In the genomic region with DNA sequence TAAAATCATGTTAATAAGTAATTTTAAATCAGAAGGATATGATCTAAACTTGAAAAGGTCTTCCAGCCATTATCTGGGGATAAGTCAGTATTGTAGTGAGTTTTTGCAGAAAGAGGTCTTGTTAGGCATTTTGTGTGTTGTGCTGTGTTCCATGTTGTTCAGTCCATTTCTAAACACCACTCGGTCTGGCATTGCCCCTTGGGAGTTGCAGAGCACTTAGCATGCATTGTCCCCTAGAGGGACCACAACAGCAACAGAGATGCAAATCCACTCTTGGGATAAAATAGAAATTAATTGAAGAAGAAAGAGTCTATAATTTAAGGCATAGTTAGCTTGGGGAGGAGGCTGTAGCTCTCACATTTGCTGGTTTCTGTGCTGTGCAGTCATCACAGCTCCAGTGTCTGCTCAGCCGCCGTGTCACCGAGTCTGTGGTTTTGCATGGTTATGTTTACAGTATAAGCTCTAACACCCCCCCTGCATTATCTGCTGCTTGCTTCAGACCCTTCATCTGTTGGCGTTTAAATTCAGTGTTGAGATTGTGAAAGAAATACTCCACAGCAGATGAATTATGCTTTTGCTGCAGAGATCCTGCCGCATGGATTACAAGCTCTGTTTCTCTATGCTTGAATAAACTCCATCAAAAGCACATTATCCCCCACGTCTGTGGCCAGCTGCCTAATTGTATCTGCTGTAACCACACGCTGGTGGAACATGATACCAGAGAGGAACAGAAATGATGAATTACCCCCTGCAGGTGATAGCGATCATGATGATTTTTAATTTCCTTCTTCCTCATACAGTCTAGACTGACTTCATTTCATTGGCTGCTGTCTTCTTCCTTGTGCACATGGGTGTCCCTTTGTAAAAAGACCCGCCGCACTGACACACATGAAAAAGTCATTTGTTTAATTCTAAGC, we compare ENCODE assay signal across 8 mouse cellular contexts.
DNase-seq lines count a peak whose midpoint lies in the region; ATAC-seq and TF ChIP-seq lines count a peak whose summit lies in the region.

No protein-coding gene starts in this region.

- H3K9me3 ChIP-seq in lung, postnatal 0 days (ENCODE audit: low read length) = no peaks in the 10 kb centered on the region
- H3K9me3 ChIP-seq in embryonic facial prominence, embryonic 14.5 days (ENCODE audit: control insufficient read depth, low read length) = no peaks in the 10 kb centered on the region

- no peaks in the 10 kb centered on the region for H3K27me3 ChIP-seq in lung, postnatal 0 days (replicated peaks; ENCODE audit: insufficient read depth, low read length)
- no peaks in the 10 kb centered on the region for H3K27me3 ChIP-seq in embryonic facial prominence, embryonic 14.5 days (replicated peaks; ENCODE audit: control insufficient read depth, insufficient read depth, low read length)
- H3K27me3 ChIP-seq in myocyte (ENCODE audit: control insufficient read depth, insufficient read depth, insufficient read length) = no peaks in the 10 kb centered on the region

- 56% methylated on average over 11 of the region's 11 CpGs for WGBS in lung, postnatal 0 days
- WGBS in embryonic facial prominence, embryonic 14.5 days = 27% methylated on average over 11 of the region's 11 CpGs

- H3K4me1 ChIP-seq in lung, postnatal 0 days (ENCODE audit: insufficient read depth, low read depth, low read length) = no peaks in the 10 kb centered on the region
- 0 out of 2 replicates have a peak, but pooled peaks cover 6% of the 10 kb centered on the region for H3K4me1 ChIP-seq in embryonic facial prominence, embryonic 14.5 days (ENCODE audit: control insufficient read depth, insufficient read depth, low read length)

- no peak overlapping the region for H3K27ac ChIP-seq in lung, postnatal 0 days (ENCODE audit: low read length)
- no peak overlapping the region for H3K27ac ChIP-seq in embryonic facial prominence, embryonic 14.5 days (replicated peaks; ENCODE audit: low read depth, low read length)

- no peak overlapping the region for H3K9ac ChIP-seq in lung, postnatal 0 days (replicated peaks; ENCODE audit: low read depth)
- no peak overlapping the region for H3K9ac ChIP-seq in embryonic facial prominence, embryonic 14.5 days (ENCODE audit: low read depth, low read length)

- no peak overlapping the region for H3K4me2 ChIP-seq in lung, postnatal 0 days (replicated peaks; ENCODE audit: low read depth, low read length)
- H3K4me2 ChIP-seq in embryonic facial prominence, embryonic 14.5 days (ENCODE audit: low read depth, low read length) = no peak overlapping the region
- peak overlapping the region; percentile 76 for H3K4me2 ChIP-seq in myocyte (ENCODE audit: low read depth)

- TF ChIP-seq CTCF in lung, postnatal 0 days (IDR thresholded peaks at IDR 0.05) = no peak

- TF ChIP-seq EP300 in lung, postnatal 0 days (IDR thresholded peaks at IDR 0.05) = no peak

- DNase-seq in lung, postnatal 0 days (ENCODE audit: low spot score) = peak; percentile 13
- DNase-seq in lung, postnatal 4 days = no peak
- peak; percentile 87 for DNase-seq in embryonic facial prominence, embryonic 14.5 days (ENCODE audit: low spot score)
- DNase-seq in layer of hippocampus, adult 18-20 months (ENCODE audit: low spot score in 2 of 2) = peak; percentile 32 to 68
- no peak for DNase-seq in adrenal gland, adult 2 months
- no peak for DNase-seq in thymus, postnatal 10 days (ENCODE audit: low spot score in 2 of 2)
- no peak for DNase-seq in urinary bladder, adult 18-20 months (ENCODE audit: low spot score in 2 of 2)

- no peak overlapping the region for H3K4me3 ChIP-seq in lung, postnatal 0 days (ENCODE audit: low read depth, low read length)
- no peak overlapping the region for H3K4me3 ChIP-seq in embryonic facial prominence, embryonic 14.5 days (ENCODE audit: low read depth, low read length)
- H3K4me3 ChIP-seq in myocyte = no peak overlapping the region

- no peak overlapping the region for H3ac ChIP-seq in myocyte (ENCODE audit: control insufficient read depth, insufficient read length)

- no peak for ATAC-seq in lung, postnatal 0 days
- ATAC-seq in embryonic facial prominence, embryonic 14.5 days (ENCODE audit: low read depth) = peak; percentile 87

- H3K79me2 ChIP-seq in myocyte (ENCODE audit: control insufficient read depth, insufficient read depth) = peaks cover 3% of the 10 kb centered on the region

- no peak for TF ChIP-seq POLR2A in myocyte (IDR thresholded peaks at IDR 0.05; ENCODE audit: insufficient read length, low read depth)

- H3K36me3 ChIP-seq in lung, postnatal 0 days (ENCODE audit: insufficient read depth, low read length) = no peaks in the 10 kb centered on the region
- H3K36me3 ChIP-seq in embryonic facial prominence, embryonic 14.5 days (ENCODE audit: control insufficient read depth, insufficient read depth, low read length) = peaks cover 14% of the 10 kb centered on the region; the same call in 1 of the 2 replicates
- peaks cover 4% of the 10 kb centered on the region for H3K36me3 ChIP-seq in myocyte (ENCODE audit: control insufficient read depth, insufficient read depth)

TF ChIP-seq in myocyte, 11 proteins besides CTCF, POLR2A, EP300 and RAD21:
- TF ChIP-seq TCF12 (IDR thresholded peaks at IDR 0.05; ENCODE audit: insufficient read depth, poor library complexity, severe bottlenecking) (no peak), MAX (IDR thresholded peaks at IDR 0.05; ENCODE audit: low read depth) (no peak), TCF3 (IDR thresholded peaks at IDR 0.05; ENCODE audit: insufficient read length, low read depth) (no peak), MYOD1 (IDR thresholded peaks at IDR 0.05; ENCODE audit: control insufficient read depth in 1 of 3, insufficient read length in 2 of 3, low read depth in 2 of 3) (peak in 2 of 3 experiments; percentile 32 to 33), SRF (IDR thresholded peaks at IDR 0.05; ENCODE audit: control insufficient read depth, insufficient read length, low read depth) (no peak), MYOG (IDR thresholded peaks at IDR 0.05; ENCODE audit: control insufficient read depth in 1 of 3, insufficient read depth in 1 of 3, insufficient read length in 2 of 3, low read depth in 2 of 3) (no peak), E2F4 (IDR thresholded peaks at IDR 0.05; ENCODE audit: insufficient read depth) (no peak)

Comparison
In these comparisons a context has a peak if more than half of its experiments do, and no peak if none do; other contexts are left out.
1. DNase-seq: peak in lung, postnatal 0 days (single experiment), embryonic facial prominence, embryonic 14.5 days (single experiment) and layer of hippocampus, adult 18-20 months (2 of 2); none in lung, postnatal 4 days (0 of 2), adrenal gland, adult 2 months (single experiment), thymus, postnatal 10 days (0 of 2) and urinary bladder, adult 18-20 months (0 of 2).